Mouse (Mus musculus) erythroblast, embryonic 14.5 days (primary cell): ENCODE measurements around the gene Epb41.

ENCODE experiments used
- GATA1 ChIP-seq: IDR thresholded peaks from 2 replicates; pipeline ENCODE4 v1.6.1; 2012; ENCODE audit warnings: low read length, inconsistent platforms, mixed read lengths
- TAL1 ChIP-seq: IDR thresholded peaks from 3 replicates; pipeline ENCODE4 v1.6.1; 2012; ENCODE audit warnings: low read length, inconsistent platforms, mixed read lengths

DNA sequence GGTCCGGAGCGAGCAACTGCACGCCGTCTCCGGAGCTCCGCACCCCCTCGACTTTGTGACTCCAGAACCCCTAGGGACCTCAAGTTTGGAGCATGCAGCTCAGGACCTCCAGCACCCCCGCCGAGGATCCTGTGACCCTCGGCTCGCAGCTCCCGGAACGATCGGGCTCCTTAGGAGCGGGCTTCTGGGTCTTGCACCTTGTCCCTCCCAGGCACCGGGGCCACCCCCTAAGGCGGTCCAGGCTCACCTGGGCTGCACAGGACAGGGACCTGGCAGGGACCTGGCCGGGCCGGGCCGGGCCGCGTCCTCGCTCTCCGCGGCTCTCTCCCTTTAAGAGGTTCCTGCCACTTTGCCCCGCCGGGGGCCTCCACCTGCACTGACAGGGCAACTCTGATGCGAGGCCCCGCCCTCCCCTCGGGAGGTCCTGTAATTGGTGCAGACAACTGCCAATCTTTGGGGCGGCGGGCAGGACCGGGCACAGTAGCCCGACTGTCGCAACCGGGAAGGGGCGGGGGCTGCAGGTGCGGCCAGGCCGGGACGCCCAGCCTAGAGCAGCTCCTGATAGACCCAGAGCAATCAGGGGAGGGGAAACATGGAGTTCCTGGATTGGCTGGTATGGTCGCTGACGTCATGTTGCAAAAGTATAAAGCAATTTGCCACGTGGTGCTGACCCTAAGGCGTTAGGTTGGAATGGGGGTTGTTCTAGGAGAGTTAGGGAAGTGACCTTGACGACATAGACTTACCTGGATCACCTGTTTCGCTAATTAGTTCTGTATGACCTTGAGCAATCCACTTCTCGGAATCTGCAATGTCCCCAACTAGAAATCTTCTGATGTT lies at the start of gene Epb41:
- TF ChIP-seq TAL1 (no peak), GATA1 (no peak)
